Mouse (Mus musculus): ENCODE measurements at regions not wholly inside any gene's neighbourhood (a gene's known extent, or its start where the extent isn't known, plus 50 kb on each side); places are given as distances from the start of the nearest gene placed in this dataset.

DNA sequence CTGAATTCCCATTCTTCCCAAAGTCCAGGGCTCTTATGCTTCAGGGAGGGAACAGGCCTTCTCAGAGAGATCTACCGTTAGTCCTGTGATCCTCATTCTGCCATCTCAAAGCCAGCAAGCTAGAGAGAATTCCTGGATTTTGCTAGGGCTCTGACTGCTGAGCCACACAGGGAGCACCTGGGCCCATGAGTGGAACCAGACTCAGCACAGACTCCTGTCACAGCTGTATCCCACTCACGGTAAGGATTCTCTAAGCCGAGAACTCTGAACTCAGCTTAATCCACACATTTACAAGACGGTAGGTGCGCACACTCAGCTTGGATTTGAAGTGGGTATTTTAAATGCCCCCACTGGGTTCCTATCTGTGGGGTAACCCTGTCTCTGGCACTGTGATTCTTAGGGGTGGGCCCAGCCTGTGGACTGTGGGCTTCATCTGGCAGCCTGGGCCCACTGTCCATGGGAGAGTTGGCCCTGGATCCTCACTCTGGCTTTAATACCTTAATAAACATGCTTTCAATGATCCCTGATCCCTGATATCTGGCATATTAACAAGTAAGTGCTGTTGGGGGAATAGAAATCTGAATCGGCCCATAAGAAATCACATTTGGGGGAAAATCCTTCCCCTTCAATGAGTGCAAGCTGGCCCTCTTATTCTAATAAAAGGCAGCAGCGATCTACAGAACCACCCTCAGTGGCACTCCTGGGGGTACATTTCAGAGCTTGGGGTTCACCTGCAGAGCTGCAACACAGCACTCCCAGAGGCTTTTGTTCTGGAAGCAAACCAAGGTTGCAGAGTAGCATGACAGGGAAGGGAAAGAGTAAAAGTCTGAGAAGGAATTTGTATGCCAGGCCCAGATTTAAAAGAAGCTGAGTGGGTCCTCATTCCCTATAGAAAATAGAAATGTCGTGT is 491.5 kb upstream of the Mgmt start:
- H3K9ac ChIP-seq (ENCODE audit: low read depth, low read length) = no peak overlapping the region

DNA sequence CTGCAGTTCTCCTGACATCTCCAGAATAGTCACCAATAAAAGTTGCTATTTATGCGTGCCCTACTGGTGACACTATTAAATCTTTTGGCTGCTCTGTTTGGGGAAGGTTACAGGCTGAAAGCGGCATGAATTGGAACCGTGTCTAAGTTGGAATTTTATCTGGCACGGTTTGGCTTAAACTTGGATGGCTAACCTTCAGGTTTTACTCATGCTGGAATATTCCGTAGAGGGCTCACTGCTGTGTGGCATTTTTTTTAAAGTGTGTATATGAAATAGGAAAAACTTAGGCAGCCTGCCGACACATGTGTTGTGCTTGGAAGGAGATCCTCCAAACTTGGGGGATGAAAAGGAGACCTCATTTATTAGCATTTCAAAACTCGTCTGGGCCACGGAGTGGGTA is 489.0 kb upstream of the Mgmt start:
- no peaks in the 10 kb centered on the region for H3K36me3 ChIP-seq (ENCODE audit: control insufficient read depth, insufficient read depth, low read length)
- no peak overlapping the region for H3K27ac ChIP-seq (replicated peaks; ENCODE audit: insufficient read depth, low read depth, low read length)
- H3K4me1 ChIP-seq (ENCODE audit: control insufficient read depth, insufficient read depth, low read length) = no peaks in the 10 kb centered on the region
- TF ChIP-seq POLR2A (IDR thresholded peaks at IDR 0.05; ENCODE audit: extremely low read depth, insufficient read depth, low read length) = no peak
- no peak for TF ChIP-seq CTCF (IDR thresholded peaks at IDR 0.05; ENCODE audit: low read depth, low read length)
- H3K79me2 ChIP-seq (ENCODE audit: control insufficient read depth, insufficient read depth, low read length) = no peaks in the 10 kb centered on the region
- H3K27me3 ChIP-seq (ENCODE audit: control insufficient read depth, insufficient read depth, low read length) = no peaks in the 10 kb centered on the region
- H3K4me3 ChIP-seq (ENCODE audit: insufficient read depth, low read depth, low read length) = no peak overlapping the region
- 76% methylated on average over 8 of the region's 8 CpGs for WGBS
- peak; percentile 66 for DNase-seq (ENCODE audit: extremely low read depth, low read depth, low spot score)
- H3K9ac ChIP-seq (ENCODE audit: low read depth, low read length) = no peak overlapping the region

More for the DNA sequence above, 491.5 kb upstream of the Mgmt start:
- WGBS = 93% methylated on average over 8 of the region's 8 CpGs
- Histone ChIP-seq H3K4me1 (ENCODE audit: control insufficient read depth, insufficient read depth, low read length) (no peaks in the 10 kb centered on the region), H3K36me3 (ENCODE audit: control insufficient read depth, insufficient read depth, low read length) (no peaks in the 10 kb centered on the region), H3K79me2 (ENCODE audit: control insufficient read depth, insufficient read depth, low read length) (no peaks in the 10 kb centered on the region), H3K27me3 (ENCODE audit: control insufficient read depth, insufficient read depth, low read length) (no peaks in the 10 kb centered on the region), H3K4me3 (ENCODE audit: insufficient read depth, low read depth, low read length) (no peak overlapping the region), H3K27ac (replicated peaks; ENCODE audit: insufficient read depth, low read depth, low read length) (no peak overlapping the region)
- DNase-seq (ENCODE audit: extremely low read depth, low read depth, low spot score) = no peak
- TF ChIP-seq POLR2A (IDR thresholded peaks at IDR 0.05; ENCODE audit: extremely low read depth, insufficient read depth, low read length) (no peak), CTCF (IDR thresholded peaks at IDR 0.05; ENCODE audit: low read depth, low read length) (no peak)

DNA sequence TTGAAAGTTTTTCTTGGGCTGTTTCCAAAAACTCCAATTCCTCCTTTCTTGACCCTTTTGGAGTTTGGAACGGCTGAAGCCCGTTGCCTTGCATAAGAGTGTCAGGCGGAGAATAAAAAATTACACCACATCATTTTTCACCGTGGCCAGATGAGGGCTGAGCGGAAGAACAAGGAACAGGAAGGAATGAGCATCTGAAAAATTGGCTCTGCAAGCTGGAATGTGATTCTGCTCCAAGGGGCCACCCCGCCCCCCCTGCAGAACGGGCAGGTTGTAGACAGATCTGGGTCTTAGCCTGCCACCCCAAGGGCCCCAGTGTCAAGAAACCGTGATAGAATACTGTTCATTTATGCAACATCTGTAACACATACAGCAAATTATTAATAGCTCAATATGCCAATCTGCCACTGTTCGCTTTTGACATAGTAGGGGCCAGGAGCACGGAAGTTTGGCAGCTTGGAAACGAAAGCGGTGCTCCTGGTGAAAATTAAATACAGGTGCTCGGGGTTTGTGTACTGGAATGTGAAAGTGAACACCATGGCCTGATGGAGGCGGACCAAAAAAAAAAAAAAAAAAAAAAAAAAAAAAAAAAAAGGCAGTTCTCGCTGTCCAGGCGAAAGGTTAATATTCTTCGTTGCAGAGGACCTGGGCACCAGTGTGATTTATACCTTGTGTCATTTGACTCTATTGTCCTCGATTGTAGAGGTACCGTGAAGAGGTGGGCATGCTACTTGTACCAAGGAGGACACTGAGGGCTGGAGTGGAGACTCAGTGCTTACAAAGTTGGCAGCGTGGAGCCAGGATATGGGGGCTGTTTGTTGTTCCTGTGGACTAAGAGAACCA is 487.9 kb upstream of the Mgmt start:
- no peaks in the 10 kb centered on the region for H3K27me3 ChIP-seq (ENCODE audit: control insufficient read depth, insufficient read depth, low read length)
- no peak overlapping the region for H3K9ac ChIP-seq (ENCODE audit: low read depth, low read length)
- no peaks in the 10 kb centered on the region for H3K36me3 ChIP-seq (ENCODE audit: control insufficient read depth, insufficient read depth, low read length)
- H3K27ac ChIP-seq (replicated peaks; ENCODE audit: insufficient read depth, low read depth, low read length) = no peak overlapping the region
- H3K4me3 ChIP-seq (ENCODE audit: insufficient read depth, low read depth, low read length) = no peak overlapping the region
- TF ChIP-seq POLR2A (IDR thresholded peaks at IDR 0.05; ENCODE audit: extremely low read depth, insufficient read depth, low read length) (no peak), CTCF (IDR thresholded peaks at IDR 0.05; ENCODE audit: low read depth, low read length) (no peak)
- WGBS = 61% methylated on average over 20 of the region's 20 CpGs
- H3K4me1 ChIP-seq (ENCODE audit: control insufficient read depth, insufficient read depth, low read length) = no peaks in the 10 kb centered on the region
- peak; percentile 80 for DNase-seq (ENCODE audit: extremely low read depth, low read depth, low spot score)
- no peaks in the 10 kb centered on the region for H3K79me2 ChIP-seq (ENCODE audit: control insufficient read depth, insufficient read depth, low read length)

DNA sequence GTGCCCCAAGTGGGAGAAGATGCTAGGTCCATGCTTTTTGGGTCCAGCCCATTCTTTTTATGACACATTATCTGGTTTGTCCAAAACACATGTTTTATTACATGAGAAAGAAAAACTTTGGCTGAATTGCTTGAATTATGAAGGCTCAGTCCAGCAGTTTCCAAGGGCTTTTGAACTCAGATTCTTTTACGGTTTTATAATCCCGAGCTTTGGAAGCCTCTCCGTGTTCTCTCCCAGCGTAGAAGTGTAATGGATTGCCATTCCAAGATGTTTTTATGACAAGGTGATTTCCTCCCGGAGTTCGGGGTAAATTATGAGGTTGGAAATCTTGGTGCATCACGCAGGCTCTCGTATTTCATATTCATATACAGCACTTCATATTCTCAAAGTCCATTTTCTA is 479.6 kb upstream of the Mgmt start:
- 85% methylated on average over 8 of the region's 8 CpGs for WGBS
- H3K79me2 ChIP-seq (ENCODE audit: control insufficient read depth, insufficient read depth, low read length) = no peaks in the 10 kb centered on the region
- H3K9ac ChIP-seq (ENCODE audit: low read depth, low read length) = no peak overlapping the region
- H3K4me1 ChIP-seq (ENCODE audit: control insufficient read depth, insufficient read depth, low read length) = no peaks in the 10 kb centered on the region
- H3K4me3 ChIP-seq (ENCODE audit: insufficient read depth, low read depth, low read length) = no peak overlapping the region
- no peak overlapping the region for H3K27ac ChIP-seq (replicated peaks; ENCODE audit: insufficient read depth, low read depth, low read length)
- TF ChIP-seq CTCF (IDR thresholded peaks at IDR 0.05; ENCODE audit: low read depth, low read length) (no peak), POLR2A (IDR thresholded peaks at IDR 0.05; ENCODE audit: extremely low read depth, insufficient read depth, low read length) (no peak)
- H3K27me3 ChIP-seq (ENCODE audit: control insufficient read depth, insufficient read depth, low read length) = no peaks in the 10 kb centered on the region
- H3K36me3 ChIP-seq (ENCODE audit: control insufficient read depth, insufficient read depth, low read length) = no peaks in the 10 kb centered on the region
- no peak for DNase-seq (ENCODE audit: extremely low read depth, low read depth, low spot score)

DNA sequence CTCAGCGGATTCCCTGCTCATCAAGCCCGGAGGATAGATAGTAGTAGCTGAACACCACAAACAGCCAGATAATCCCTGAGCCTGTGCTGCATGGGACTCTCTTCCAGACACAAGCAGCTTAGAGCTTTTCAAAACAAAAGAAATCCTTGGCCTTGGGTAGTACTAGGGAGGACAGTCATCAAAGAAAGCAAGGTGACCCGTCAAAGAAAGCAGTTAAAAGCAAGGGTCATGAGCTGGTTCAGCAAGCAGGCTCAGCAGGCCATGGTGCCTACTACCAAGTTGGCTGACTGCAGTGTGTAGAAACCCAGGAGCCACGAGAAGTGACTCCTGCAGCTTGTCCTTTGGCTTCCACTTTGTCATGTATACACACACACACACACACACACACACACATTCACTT is 477.1 kb upstream of the Mgmt start:
- Histone ChIP-seq H3K79me2 (ENCODE audit: control insufficient read depth, insufficient read depth, low read length) (no peaks in the 10 kb centered on the region), H3K4me1 (ENCODE audit: control insufficient read depth, insufficient read depth, low read length) (no peaks in the 10 kb centered on the region), H3K27me3 (ENCODE audit: control insufficient read depth, insufficient read depth, low read length) (no peaks in the 10 kb centered on the region), H3K9ac (ENCODE audit: low read depth, low read length) (no peak overlapping the region), H3K27ac (replicated peaks; ENCODE audit: insufficient read depth, low read depth, low read length) (no peak overlapping the region), H3K36me3 (ENCODE audit: control insufficient read depth, insufficient read depth, low read length) (no peaks in the 10 kb centered on the region), H3K4me3 (ENCODE audit: insufficient read depth, low read depth, low read length) (no peak overlapping the region)
- no peak for TF ChIP-seq POLR2A (IDR thresholded peaks at IDR 0.05; ENCODE audit: extremely low read depth, insufficient read depth, low read length)
- no peak for TF ChIP-seq CTCF (IDR thresholded peaks at IDR 0.05; ENCODE audit: low read depth, low read length)
- DNase-seq (ENCODE audit: extremely low read depth, low read depth, low spot score) = no peak
- 59% methylated on average over 4 of the region's 4 CpGs for WGBS
